ENCODE assay signal across 21 mouse cellular contexts in the genomic region with DNA sequence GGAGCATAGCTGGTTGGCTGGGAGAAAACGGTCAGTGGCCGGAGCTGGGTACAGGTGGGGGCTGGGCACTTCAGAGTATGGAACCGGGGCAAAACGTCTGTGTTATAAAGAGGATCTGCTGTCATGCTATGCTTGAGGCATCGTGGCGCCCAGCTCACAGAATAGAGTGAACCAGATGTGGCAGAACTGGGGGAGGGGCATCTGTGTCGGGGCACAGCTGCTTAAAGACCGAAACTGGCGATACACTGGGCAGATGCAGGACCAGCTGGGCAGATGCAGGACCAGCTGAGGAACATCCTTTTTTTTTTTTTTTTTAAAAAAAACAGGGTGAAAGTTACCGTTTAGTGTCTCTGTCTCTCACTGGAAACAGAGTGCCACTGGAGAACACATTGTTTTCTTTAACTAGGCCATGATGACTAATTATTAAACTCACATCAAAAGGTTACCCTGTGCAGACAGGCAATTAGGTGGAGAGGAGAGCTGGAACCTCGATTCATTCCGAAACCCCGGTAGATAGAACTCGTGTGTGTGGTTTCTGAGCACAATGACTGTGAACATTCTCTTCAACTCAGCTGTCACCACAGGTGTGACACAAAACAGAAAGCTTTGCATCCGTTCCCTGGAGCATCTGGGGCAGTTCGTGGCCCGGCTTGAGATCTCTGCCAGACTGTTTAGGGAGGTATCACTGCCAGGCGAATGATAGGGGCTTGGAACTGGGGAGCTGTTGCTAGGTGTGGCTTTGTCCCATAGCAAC. TPM values are rescaled to one million over a fixed set of nuclear protein-coding genes. Genes with fewer than 3 reads are reported as not detected.
DNase-seq lines count a peak whose midpoint lies in the region; ATAC-seq and TF ChIP-seq lines count a peak whose summit lies in the region.
"Had no signal": no experiment of that assay in that cellular context is flagged by ENCODE, and none has a peak within 500 bp of the region (broad histone marks: within the 10 kb centered on the region; RNA-seq: fewer than 3 reads in every experiment).

No protein-coding gene starts in this region.

- 57% methylated on average over 18 of the region's 18 CpGs for WGBS in lung, postnatal 0 days
- 46% methylated on average over 18 of the region's 18 CpGs for WGBS in intestine, embryonic 15.5 days
- WGBS in hindbrain, embryonic 10.5 days: 69% methylated on average over 18 of the region's 18 CpGs

- ATAC-seq in lung, postnatal 0 days: no peak
- ATAC-seq in activated CD4-positive, CD25-positive, alpha-beta regulatory T cell, adult 4 months: peak; percentile 98
- ATAC-seq in megakaryocyte, adult 5-6 weeks (ENCODE audit: poor library complexity, severe bottlenecking): 0 out of 2 replicates have a peak, but pooled peaks have one; percentile 3
- no peak for ATAC-seq in intestine, embryonic 15.5 days
- ATAC-seq: intestine, postnatal 0 days had no signal

- H3K4me1 ChIP-seq in lung, postnatal 0 days (ENCODE audit: insufficient read depth, low read depth, low read length): peaks cover 4% of the 10 kb centered on the region; the same call in 1 of the 2 replicates
- peaks cover 10% of the 10 kb centered on the region; the same call in 1 of the 2 replicates for H3K4me1 ChIP-seq in intestine, embryonic 15.5 days (replicated peaks)
- H3K4me1 ChIP-seq in hindbrain, embryonic 10.5 days (replicated peaks): peaks cover 43% of the 10 kb centered on the region

- H3K27me3 ChIP-seq in lung, postnatal 0 days (replicated peaks; ENCODE audit: insufficient read depth, low read length): no peaks in the 10 kb centered on the region
- H3K27me3 ChIP-seq in intestine, embryonic 15.5 days (replicated peaks): no peaks in the 10 kb centered on the region
- H3K27me3 ChIP-seq in hindbrain, embryonic 10.5 days (ENCODE audit: insufficient read depth, poor library complexity, severe bottlenecking): peaks cover 72% of the 10 kb centered on the region

- H3K27ac ChIP-seq in lung, postnatal 0 days (ENCODE audit: low read length): no peak overlapping the region
- no peak overlapping the region for H3K27ac ChIP-seq in intestine, embryonic 15.5 days
- H3K27ac ChIP-seq in hindbrain, embryonic 10.5 days: no peak overlapping the region
- H3K27ac ChIP-seq: forebrain, embryonic 12.5 days; heart, embryonic 10.5 days; layer of hippocampus, adult 2 months; neural tube, embryonic 12.5 days had no signal

- no peaks in the 10 kb centered on the region for H3K36me3 ChIP-seq in lung, postnatal 0 days (ENCODE audit: insufficient read depth, low read length)
- H3K36me3 ChIP-seq in intestine, embryonic 15.5 days: no peaks in the 10 kb centered on the region
- H3K36me3 ChIP-seq in hindbrain, embryonic 10.5 days: no peaks in the 10 kb centered on the region
- H3K36me3 ChIP-seq: forebrain, embryonic 12.5 days; heart, embryonic 10.5 days; neural tube, embryonic 12.5 days had no signal

- H3K9me3 ChIP-seq in lung, postnatal 0 days (ENCODE audit: low read length): no peaks in the 10 kb centered on the region
- H3K9me3 ChIP-seq in intestine, embryonic 15.5 days: no peaks in the 10 kb centered on the region
- no peaks in the 10 kb centered on the region for H3K9me3 ChIP-seq in hindbrain, embryonic 10.5 days
- H3K9me3 ChIP-seq: forebrain, embryonic 12.5 days; heart, embryonic 10.5 days; neural tube, embryonic 12.5 days had no signal

- no peak overlapping the region for H3K4me2 ChIP-seq in lung, postnatal 0 days (replicated peaks; ENCODE audit: low read depth, low read length)
- H3K4me2 ChIP-seq in intestine, embryonic 15.5 days (replicated peaks): no peak overlapping the region
- H3K4me2 ChIP-seq: forebrain, embryonic 12.5 days; neural tube, embryonic 12.5 days had no signal

- no peak overlapping the region for H3K9ac ChIP-seq in lung, postnatal 0 days (replicated peaks; ENCODE audit: low read depth)
- no peak overlapping the region for H3K9ac ChIP-seq in intestine, embryonic 15.5 days
- H3K9ac ChIP-seq: forebrain, embryonic 12.5 days; neural tube, embryonic 12.5 days had no signal

- no peak for TF ChIP-seq CTCF in lung, postnatal 0 days (IDR thresholded peaks at IDR 0.05)

- no peak overlapping the region for H3K4me3 ChIP-seq in lung, postnatal 0 days (ENCODE audit: low read depth, low read length)
- no peak overlapping the region for H3K4me3 ChIP-seq in intestine, embryonic 15.5 days (replicated peaks)
- H3K4me3 ChIP-seq in hindbrain, embryonic 10.5 days: no peak overlapping the region
- H3K4me3 ChIP-seq: forebrain, embryonic 12.5 days; heart, embryonic 10.5 days; layer of hippocampus, adult 2 months; megakaryocyte, embryonic 14.5 days; neural tube, embryonic 12.5 days had no signal

- DNase-seq in lung, postnatal 36 days: peak; percentile 4
- no peak for DNase-seq in lung, postnatal 0 days (ENCODE audit: low spot score)
- peak; percentile 72 for DNase-seq in thymus, postnatal 25 days
- DNase-seq in B cell, adult 2 months: no peak
- no peak for DNase-seq in hindbrain, embryonic 10.5 days (ENCODE audit: low spot score)
- DNase-seq: cerebellum, adult 8-10 months; heart, postnatal 4 days; lung, adult 18-20 months had no signal

- TF ChIP-seq EP300 in lung, postnatal 0 days (IDR thresholded peaks at IDR 0.05): no peak

RNA-seq across cellular contexts. Expression of gene Gtsf1l, which starts 15.4 kb away (rescaled TPM):
- polyA plus RNA-seq in lung, postnatal 0 days (2015; fragmentation: Nextera tagmentation; extraction: Ambion mirVana): 0.35 TPM in 2 replicates
- polyA plus RNA-seq in activated CD4-positive, CD25-positive, alpha-beta regulatory T cell, adult 4 months (2017; shearing (Covaris generic)): not detected
- total RNA-seq in megakaryocyte, adult 5-6 weeks (2015): not detected in 2 replicates
- not detected in 2 replicates for total RNA-seq in megakaryocyte, adult 5-6 weeks (2017)
- polyA plus RNA-seq in intestine, embryonic 15.5 days (2015; fragmentation: Nextera tagmentation; extraction: Ambion mirVana): not detected in 2 replicates
- polyA plus RNA-seq in hindbrain, embryonic 10.5 days (2016; fragmentation: Nextera tagmentation; extraction: Ambion mirVana): not detected in 2 replicates
- total RNA-seq: gastrocnemius, adult 8-10 months; heart, postnatal 4 days; layer of hippocampus, adult 2 months; left cerebral cortex, postnatal 25 days had no signal
- polyA plus RNA-seq: brain, embryonic 14.5 days; forebrain, embryonic 12.5 days; heart, embryonic 10.5 days; intestine, postnatal 0 days; neural tube, embryonic 12.5 days; urinary bladder, adult 2 months had no signal

RNA-seq across cellular contexts. Expression of gene Mybl2, which starts 48.6 kb away (rescaled TPM):
- polyA plus RNA-seq in lung, postnatal 0 days (2015; fragmentation: Nextera tagmentation; extraction: Ambion mirVana): 1.5 and 1.8 TPM in 2 replicates
- polyA plus RNA-seq in activated CD4-positive, CD25-positive, alpha-beta regulatory T cell, adult 4 months (2017; shearing (Covaris generic)): 1 to 10 TPM; 3.2 to 4.7 TPM
- total RNA-seq in megakaryocyte, adult 5-6 weeks (2015): 9.0 and 13.6 TPM in 2 replicates
- 21.9 and 33.7 TPM in 2 replicates for total RNA-seq in megakaryocyte, adult 5-6 weeks (2017)
- 25.0 and 26.2 TPM in 2 replicates for polyA plus RNA-seq in intestine, embryonic 15.5 days (2015; fragmentation: Nextera tagmentation; extraction: Ambion mirVana)
- polyA plus RNA-seq in hindbrain, embryonic 10.5 days (2016; fragmentation: Nextera tagmentation; extraction: Ambion mirVana): 44.5 and 51.0 TPM in 2 replicates

Comparison
In these comparisons a context has a peak if more than half of its experiments do, and no peak if none do; other contexts are left out.
1. DNase-seq: peak in lung, postnatal 36 days (single experiment) and thymus, postnatal 25 days (single experiment); none in lung, postnatal 0 days (single experiment), B cell, adult 2 months (0 of 2) and hindbrain, embryonic 10.5 days (single experiment).
2. ATAC-seq: peak in activated CD4-positive, CD25-positive, alpha-beta regulatory T cell, adult 4 months (single experiment) and megakaryocyte, adult 5-6 weeks (single experiment); none in lung, postnatal 0 days (single experiment) and intestine, embryonic 15.5 days (single experiment).